Mouse (Mus musculus): ENCODE measurements around the gene Rps3a1. TPM values are rescaled to one million over a fixed set of nuclear protein-coding genes. Genes with fewer than 3 reads are reported as not detected.
"Not testable (repeated sequence)": the region's sequence is repeated elsewhere in the genome, so short reads cannot be mapped to it uniquely, and the experiment has no call there.

The Rps3a1 gene
- polyA plus RNA-seq, 1 experiment from 2014 or later, result 2,119 TPM

DNA sequence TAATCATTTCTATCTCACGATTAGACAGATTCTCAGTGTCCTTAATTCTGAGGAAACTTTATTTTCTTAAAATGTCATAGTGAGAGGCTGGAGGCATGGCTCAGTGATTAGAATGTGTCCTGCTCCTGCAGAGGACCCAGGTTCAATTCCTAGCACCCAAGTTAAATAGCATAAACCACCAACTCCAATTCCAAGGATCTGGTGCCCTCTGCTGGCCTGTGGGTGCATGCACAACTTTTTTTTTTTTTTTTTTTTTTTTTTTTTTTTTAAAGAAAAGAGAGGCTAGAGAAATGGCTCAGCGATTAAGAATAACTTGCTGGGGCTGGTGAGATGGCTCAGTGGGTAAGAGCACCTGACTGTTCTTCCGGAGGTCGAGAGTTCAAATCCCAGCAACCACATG, 25.6 kb downstream of the Rps3a1 start:
- DNase-seq (ENCODE audit: low spot score), result no peak

DNA sequence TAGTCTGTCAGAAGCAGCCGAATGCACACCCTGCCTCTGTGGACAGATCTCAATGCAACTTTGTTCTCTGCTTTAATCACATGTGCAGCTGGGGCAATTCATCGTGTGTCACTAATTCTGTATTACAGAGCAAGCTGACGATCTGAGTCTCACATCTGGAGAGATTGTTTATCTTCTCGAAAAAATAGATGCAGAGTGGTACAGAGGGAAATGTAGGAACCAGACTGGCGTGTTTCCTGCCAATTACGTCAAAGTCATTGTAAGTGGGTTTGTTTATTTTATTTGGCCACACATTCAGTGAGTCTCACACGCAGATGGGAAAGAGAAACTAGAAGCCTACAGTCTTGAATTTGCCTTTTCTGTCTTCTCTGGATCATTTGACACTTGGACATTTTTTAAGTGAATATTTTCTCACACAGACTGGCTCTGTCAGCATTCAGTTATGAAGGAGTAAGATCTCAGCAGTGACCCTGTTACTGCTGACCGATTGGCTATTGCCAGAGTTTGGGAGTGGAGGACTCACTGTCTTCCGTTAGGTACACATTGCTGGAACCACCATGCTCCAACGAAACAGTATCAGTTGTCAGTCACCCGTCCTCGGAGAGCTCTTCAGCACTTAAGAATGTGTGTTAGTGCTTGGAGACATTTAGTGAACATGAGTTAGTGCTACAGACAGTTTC, 27.7 kb downstream of the Rps3a1 start:
- no peak for DNase-seq (ENCODE audit: low spot score)

DNA sequence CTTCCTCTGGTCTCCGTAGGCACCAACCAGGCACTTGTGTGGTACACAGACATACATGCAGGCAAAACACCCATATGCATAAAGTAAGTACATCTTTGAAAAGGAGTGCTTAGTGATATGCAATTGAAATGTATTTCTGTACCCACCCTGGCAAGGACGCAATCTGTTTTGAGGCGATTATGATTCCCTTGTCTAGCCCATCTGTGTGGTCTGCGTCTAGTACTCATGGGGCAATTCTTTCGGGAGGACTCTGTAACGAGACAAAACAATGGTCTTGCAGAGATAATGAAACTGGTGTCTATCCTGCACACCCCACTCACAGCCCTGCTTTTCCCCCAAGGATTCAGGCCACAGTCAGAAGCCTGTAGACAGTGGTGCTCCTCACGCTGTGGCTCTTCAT, 29.7 kb downstream of the Rps3a1 start:
- DNase-seq (ENCODE audit: low spot score), result no peak

DNA sequence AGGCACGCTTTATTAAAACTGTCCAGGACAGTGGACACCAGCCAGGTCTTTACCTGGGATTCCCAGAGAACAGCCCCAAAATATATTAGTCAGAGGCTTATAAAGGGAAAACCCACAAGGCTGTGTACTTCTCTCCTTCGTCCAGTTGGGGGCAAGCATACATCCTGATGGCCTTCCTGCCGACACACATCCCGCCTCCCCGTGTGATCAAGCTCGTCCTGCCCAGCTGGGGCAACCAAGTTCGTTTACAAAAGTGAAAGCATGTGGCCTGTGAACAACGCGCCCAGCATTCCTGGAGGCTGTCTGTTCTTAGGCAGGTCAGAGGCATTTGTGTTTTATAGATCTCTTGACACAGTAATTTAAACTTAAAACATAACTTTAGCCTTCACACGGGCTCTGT, 32.4 kb downstream of the Rps3a1 start:
- DNase-seq (ENCODE audit: low spot score), result peak; percentile 49

DNA sequence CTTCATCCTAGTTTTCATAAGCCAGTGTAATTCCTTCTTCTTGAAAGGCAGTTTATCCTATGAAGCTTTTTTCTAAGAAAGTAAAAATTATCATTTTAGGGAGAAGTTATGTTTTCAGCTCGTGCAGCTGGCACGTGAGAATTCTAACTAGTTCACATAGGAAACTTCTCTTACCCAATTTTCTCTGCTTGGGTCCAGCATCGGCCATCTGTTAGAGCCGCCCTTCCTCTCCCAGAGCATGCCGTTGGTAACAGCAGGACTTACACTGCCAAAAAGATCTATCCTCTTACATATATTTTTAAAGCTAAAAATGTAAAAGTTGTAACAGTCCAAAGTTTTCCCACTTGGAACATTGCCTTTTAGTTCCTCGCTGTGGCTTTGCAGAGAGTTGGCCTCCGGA, 33.4 kb downstream of the Rps3a1 start:
- DNase-seq (ENCODE audit: low spot score), result no peak

DNA sequence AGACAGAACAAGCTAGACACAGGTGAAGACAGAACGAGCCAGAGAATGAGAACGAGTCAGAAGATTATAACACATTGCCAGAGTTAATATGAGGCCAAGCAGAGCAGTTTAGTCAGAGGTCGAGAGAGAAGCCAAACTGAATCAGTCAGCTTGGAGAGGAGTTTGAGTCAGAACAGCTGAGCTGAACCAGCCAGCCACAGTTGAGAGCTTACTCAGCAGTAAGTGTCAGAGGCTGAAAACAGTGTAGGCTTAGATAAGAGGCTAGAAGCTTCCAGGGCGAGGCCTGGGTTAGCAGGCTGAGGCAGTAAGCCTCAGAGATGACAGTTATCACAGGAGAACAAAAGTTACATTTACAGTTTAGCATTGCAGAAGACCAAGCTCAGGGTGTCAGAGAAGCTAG, 33.9 kb downstream of the Rps3a1 start:
- DNase-seq (ENCODE audit: low spot score), result no peak

DNA sequence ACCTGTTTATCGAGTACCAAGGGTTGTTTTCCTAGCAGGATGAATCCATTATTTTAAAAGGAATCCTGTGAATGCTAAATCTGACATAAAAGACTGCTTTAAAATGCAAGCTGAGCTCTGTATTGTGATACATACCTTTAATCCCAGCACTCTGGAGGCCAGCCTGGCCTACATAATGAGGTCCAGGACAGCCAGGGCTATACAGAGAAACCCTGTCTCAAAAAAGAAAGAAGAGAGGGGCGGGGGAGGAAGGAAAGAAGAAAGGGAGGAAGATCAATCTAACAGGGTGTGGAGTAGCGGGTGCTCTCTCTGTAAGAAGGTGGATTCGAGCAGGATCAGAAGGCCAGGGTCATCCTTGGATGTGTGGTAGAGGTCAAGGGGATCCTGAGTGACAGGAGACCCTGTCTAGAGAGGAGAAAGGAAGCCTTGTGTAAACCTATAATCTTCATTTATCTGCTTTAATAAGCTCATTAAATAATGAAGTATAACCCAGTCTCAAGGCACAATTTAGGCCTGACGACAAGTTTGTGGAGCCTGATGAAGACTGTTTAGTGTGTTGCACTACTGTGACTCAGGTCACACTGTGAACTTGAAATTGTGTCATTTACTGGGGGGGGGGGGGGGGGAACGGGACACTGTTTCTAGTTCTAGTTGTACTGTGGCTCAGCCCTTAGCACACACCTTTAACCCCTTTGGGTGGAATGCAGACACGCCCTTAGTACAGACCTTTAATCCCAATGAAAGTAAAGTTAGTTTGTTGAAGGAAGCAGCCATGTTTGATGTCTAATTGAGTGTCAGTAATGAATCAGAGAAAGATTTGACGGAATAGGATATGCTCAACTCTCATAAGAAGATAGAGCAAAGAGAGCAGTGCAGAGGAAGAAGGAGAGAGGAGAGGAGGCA, 34.6 kb downstream of the Rps3a1 start:
- DNase-seq (ENCODE audit: low spot score), result no peak

DNA sequence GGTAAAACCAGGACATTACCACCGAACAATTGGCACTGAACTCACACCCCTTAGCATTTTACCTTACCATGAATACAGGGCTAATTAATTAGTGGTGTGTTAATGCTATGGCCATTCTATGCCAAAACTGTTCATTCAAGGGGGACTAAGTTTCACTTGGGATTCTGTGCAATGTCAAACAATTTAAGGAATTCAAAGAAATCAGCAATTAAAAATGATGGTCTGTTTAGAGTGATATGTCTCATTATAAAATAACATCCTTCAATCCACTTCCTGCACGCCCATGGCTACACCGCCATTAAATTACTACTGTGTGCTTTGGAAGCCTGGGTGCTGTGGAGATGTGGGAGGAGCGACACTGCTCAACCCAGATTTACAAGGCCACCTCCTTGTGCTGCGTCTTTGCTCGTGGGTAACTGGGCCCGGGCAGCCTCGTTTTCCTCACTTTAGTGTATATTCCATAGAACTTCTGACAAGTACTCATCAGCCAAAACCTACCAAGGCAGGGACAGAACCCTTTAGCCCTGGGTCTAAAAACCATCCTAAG, 36.3 kb downstream of the Rps3a1 start:
- DNase-seq (ENCODE audit: low spot score), result no peak

DNA sequence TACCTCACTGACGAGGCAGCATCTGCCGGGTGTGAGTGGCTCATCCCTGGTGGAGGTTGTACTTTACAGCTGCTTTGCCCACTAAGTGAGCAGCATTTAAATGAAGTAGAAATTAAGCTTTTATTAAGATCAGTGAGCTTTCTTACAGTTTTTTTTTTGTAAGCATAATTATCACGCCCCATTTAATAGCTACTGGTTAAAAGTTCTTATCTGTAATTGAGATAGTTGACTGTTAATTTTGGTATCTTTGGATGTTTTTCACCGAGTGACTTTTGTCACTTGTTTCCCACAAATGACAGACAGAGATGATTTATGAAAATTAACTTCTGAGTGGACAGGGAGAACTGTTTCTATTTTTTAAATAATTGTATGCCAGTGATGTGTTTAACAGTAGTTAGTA, 37.6 kb downstream of the Rps3a1 start:
- no peak for DNase-seq (ENCODE audit: low spot score)

DNA sequence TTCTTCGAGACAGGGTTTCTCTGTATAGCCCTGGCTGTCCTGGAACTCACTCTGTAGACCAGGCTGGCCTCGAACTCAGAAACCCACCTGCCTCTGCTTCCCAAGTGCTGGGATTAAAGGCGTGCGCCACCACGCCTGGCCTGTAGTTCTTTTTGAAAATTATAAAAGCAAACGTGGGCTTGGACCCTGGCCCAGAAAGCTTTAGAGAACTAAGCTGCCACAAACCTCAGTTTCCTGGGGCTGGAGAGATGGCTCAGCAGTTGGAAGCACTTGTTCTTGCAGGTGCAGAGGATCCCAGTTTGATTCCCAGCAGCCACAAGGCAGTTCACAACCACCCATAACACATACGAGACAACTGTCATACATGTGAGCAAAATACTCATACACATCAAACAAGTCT, 38.1 kb downstream of the Rps3a1 start:
- DNase-seq (ENCODE audit: low spot score), result not testable (repeated sequence)

DNA sequence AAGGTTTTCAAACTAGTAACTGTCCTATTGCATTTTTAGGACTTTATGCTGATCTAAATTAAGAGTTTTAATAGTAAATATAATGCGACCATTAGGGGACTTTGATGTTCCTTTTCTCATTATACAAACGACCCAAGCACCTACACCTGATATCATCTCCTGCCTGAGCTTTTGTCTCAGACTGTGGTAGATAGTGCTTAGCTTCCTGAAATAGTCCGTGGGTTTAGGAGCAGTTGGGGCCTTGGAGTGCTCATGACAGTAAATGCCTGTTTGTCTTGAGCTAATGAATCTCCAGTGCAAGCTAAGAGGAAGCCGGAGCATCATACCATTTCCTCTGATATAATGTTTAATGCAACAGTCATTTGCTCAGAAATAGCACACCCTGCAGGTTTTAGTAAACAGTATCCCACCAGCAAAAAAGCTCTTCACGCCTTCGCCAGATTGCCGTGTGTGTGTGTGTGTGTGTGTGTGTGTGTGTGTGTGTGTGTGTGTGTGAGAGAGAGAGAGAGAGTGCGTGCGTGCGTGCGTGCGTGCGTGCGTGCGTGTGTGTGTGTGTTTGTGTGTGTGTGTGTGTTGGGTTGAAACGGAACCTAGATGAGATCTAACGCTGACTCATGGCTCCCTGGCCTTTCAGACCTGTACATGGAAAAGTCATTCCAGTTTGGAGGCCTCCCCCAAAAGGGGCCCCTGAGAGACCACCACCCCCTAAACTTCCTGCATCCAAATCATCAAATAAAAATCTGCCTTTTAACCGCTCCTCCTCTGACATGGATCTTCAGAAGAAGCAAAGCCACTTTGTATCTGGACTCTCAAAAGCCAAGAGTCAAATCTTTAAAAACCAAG, 38.8 kb downstream of the Rps3a1 start:
- no peak for DNase-seq (ENCODE audit: low spot score)

DNA sequence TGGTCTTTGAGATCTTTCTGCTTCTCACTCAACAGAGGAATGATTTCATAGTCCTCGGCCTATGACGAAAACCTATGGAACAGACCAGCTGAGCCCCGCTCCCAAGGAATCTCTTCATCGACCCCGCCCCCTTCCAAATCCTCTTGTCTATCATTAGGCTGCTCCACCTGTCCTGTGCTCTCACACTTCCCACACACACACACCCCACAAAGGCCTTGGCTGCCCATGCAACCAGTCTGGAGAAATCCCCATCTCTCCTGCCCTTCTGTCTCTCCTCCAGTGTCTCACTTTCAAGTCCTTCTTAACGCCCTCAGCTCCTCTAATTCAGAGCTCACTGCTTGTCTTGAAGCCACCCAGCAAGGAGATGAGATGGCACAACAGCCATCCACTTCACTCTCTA, 40.5 kb downstream of the Rps3a1 start:
- no peak for DNase-seq (ENCODE audit: low spot score)

DNA sequence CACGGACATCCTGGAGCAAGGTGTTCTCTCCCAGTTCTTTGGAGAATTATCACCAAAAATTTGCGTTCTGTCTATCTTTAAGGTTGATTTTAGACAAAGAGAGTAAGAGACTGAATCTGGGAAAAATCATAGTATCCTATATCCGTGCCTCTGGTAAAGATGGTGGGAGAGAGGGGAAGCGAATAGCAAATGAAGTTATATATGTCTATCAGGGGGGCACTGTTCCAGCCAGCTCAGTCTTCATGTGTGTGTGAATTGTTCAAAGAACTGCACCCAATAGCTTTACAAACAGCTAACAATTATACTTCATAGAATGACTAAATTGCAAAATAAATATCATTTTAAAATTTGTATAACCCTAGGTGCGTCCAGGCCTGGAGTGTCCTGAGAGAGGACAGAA, 48.6 kb downstream of the Rps3a1 start:
- DNase-seq (ENCODE audit: low spot score), result no peak

DNA sequence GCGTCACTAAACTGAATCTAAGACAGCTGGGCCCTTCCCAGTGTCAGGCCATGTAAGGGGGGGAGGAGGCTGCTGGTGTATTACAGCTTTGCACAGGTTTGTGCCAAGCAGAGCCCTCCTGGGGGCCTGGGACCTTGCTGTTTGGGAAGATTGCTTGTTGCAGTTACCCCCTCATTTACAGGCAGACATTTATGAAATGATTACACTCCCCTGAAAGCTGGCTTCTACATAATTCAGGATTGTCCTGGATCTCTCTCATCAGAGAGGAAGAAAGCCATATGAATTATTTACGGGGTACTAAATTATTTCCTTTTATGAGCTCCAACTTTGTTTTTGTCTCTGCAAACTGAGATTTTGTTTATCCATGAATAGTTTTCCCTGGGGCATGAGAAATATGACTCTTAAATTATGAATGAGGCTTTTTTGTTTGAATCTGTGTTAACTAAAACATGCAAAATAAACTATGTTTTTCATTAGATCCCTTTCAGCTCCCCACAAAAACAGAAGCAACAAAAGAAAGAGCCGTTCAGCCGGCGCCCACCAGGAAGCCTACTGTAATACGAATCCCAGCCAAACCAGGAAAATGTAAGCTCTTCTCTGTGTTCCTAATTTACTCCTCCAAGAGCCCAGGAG, 49.2 kb downstream of the Rps3a1 start:
- no peak for DNase-seq (ENCODE audit: low spot score)

Other genes with a start within 250 kb of the Rps3a1 start
- 2.5 and 3.5 TPM in 2 replicates for gene Sh3d19, start 171.6 kb downstream of the Rps3a1 start, polyA plus RNA-seq (2015; fragmentation: Nextera tagmentation; extraction: Ambion mirVana)
- gene Prss48, start 140.2 kb downstream of the Rps3a1 start, polyA plus RNA-seq (2015; fragmentation: Nextera tagmentation; extraction: Ambion mirVana), result not detected in 2 replicates
- 2.8 and 4.4 TPM in 2 replicates for gene Lrba, start 82.0 kb upstream of the Rps3a1 start, polyA plus RNA-seq (2015; fragmentation: Nextera tagmentation; extraction: Ambion mirVana)